ENCODE assay signal across 27 mouse cellular contexts in genomic region chr5:128920112-128920511, GRCm38 (mm10). TPM values are rescaled to one million over a fixed set of nuclear protein-coding genes. Genes with fewer than 3 reads are reported as not detected.
"Had no signal": no experiment of that assay in that cellular context is flagged by ENCODE, and none has a peak within 500 bp of the region (broad histone marks: within the 10 kb centered on the region; RNA-seq: fewer than 3 reads in every experiment).

No protein-coding gene starts in this region.

- H3K4me3 ChIP-seq: heart, adult 2 months; heart, embryonic 13.5 days; heart, embryonic 15.5 days; hindbrain, embryonic 10.5 days; hindbrain, embryonic 12.5 days; intestine, embryonic 15.5 days; layer of hippocampus, adult 2 months; left cerebral cortex, adult 2 months; limb, embryonic 10.5 days; limb, embryonic 12.5 days had no signal

- H3K9me3 ChIP-seq: heart, embryonic 13.5 days; heart, embryonic 15.5 days; hindbrain, embryonic 12.5 days; intestine, embryonic 15.5 days; limb, embryonic 10.5 days had no signal

- H3K4me2 ChIP-seq: heart, embryonic 11.5 days; heart, embryonic 13.5 days; heart, embryonic 15.5 days; hindbrain, embryonic 12.5 days; hindbrain, embryonic 14.5 days; intestine, embryonic 15.5 days; limb, embryonic 12.5 days had no signal

- H3K27ac ChIP-seq: heart, adult 2 months; heart, embryonic 13.5 days; heart, embryonic 15.5 days; hindbrain, embryonic 10.5 days; hindbrain, embryonic 12.5 days; hindbrain, embryonic 14.5 days; intestine, embryonic 15.5 days; layer of hippocampus, adult 2 months; left cerebral cortex, adult 2 months; limb, embryonic 10.5 days; limb, embryonic 12.5 days had no signal

- H3K27me3 ChIP-seq: heart, embryonic 15.5 days; hindbrain, embryonic 12.5 days; intestine, embryonic 15.5 days had no signal

- H3K36me3 ChIP-seq: heart, embryonic 13.5 days; heart, embryonic 15.5 days; hindbrain, embryonic 10.5 days; hindbrain, embryonic 12.5 days; intestine, embryonic 15.5 days; limb, embryonic 10.5 days; limb, embryonic 12.5 days had no signal

- ATAC-seq: hindbrain, embryonic 16.5 days; inflammation-experienced regulatory T-cells, adult 6 months; intestine, embryonic 15.5 days; intestine, postnatal 0 days had no signal

- H3K4me1 ChIP-seq: heart, embryonic 13.5 days; heart, embryonic 15.5 days had no signal

- DNase-seq: gastrocnemius, postnatal 14 days; gastrocnemius, postnatal 36 days; heart, adult 11 months; heart, adult 2 months; heart, postnatal 14 days; heart, postnatal 4 days; kidney, adult 18-20 months; kidney, adult 8-10 months; kidney, postnatal 10 days; kidney, postnatal 25 days; kidney, postnatal 4 days; liver had no signal

- H3K9ac ChIP-seq: heart, embryonic 13.5 days; heart, embryonic 15.5 days; hindbrain, embryonic 12.5 days; hindbrain, embryonic 14.5 days; intestine, embryonic 15.5 days; limb, embryonic 12.5 days had no signal

RNA-seq across cellular contexts. Expression of gene Rimbp2, which starts 33.2 kb away (rescaled TPM):
- total RNA-seq: gastrocnemius, adult 18-20 months; gastrocnemius, postnatal 36 days; heart, postnatal 14 days had no signal
- polyA plus RNA-seq: inflammation-experienced regulatory T-cells, adult 6 months had no signal
